In the genomic region with DNA sequence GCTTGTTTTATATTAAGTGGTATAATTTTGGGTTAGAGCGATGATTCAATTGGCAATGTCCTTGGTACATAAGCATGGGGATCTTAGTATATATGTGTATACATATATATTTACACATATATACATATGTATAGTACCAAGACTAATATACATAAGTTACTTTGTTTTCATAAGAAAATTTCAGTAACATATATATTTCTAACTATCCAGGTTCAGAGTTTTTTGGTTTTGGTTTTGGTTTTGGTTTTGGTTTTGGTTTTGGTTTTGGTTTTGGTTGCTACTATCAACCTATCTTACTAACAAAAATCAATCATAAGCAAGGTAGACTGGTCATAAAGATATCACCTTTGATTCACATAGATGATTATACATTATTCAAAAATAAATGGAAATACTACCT, we compare ENCODE assay signal across 32 mouse cellular contexts.
"Had no signal": no experiment of that assay in that cellular context is flagged by ENCODE, and none has a peak within 500 bp of the region (broad histone marks: within the 10 kb centered on the region; RNA-seq: fewer than 3 reads in every experiment).

No protein-coding gene starts in this region.

- H3K4me3 ChIP-seq: heart, embryonic 10.5 days; heart, embryonic 12.5 days; heart, embryonic 13.5 days; heart, embryonic 15.5 days; hindbrain, embryonic 10.5 days; hindbrain, embryonic 12.5 days; hindbrain, embryonic 13.5 days; hindbrain, embryonic 15.5 days; intestine, embryonic 15.5 days; kidney, embryonic 15.5 days; layer of hippocampus, adult 2 months; left cerebral cortex, adult 2 months had no signal

- H3K36me3 ChIP-seq: heart, embryonic 10.5 days; heart, embryonic 12.5 days; heart, embryonic 13.5 days; heart, embryonic 15.5 days; hindbrain, embryonic 10.5 days; hindbrain, embryonic 12.5 days; hindbrain, embryonic 13.5 days; hindbrain, embryonic 15.5 days; intestine, embryonic 15.5 days; kidney, embryonic 15.5 days had no signal

- H3K4me2 ChIP-seq: heart, embryonic 11.5 days; heart, embryonic 12.5 days; heart, embryonic 13.5 days; heart, embryonic 15.5 days; hindbrain, embryonic 12.5 days; hindbrain, embryonic 13.5 days; hindbrain, embryonic 14.5 days; hindbrain, embryonic 15.5 days; intestine, embryonic 15.5 days; kidney, embryonic 15.5 days had no signal

- H3K9me3 ChIP-seq: heart, embryonic 10.5 days; heart, embryonic 15.5 days; hindbrain, embryonic 10.5 days; hindbrain, embryonic 12.5 days; hindbrain, embryonic 13.5 days; hindbrain, embryonic 15.5 days; intestine, embryonic 15.5 days; kidney, embryonic 15.5 days had no signal

- H3K27me3 ChIP-seq: heart, embryonic 12.5 days; heart, embryonic 13.5 days; heart, embryonic 15.5 days; hindbrain, embryonic 12.5 days; hindbrain, embryonic 13.5 days; hindbrain, embryonic 15.5 days; intestine, embryonic 15.5 days; kidney, embryonic 15.5 days had no signal

- DNase-seq: heart, postnatal 10 days; heart, postnatal 14 days; heart, postnatal 36 days; heart, postnatal 4 days; kidney, adult 11 months; kidney, adult 18-20 months; kidney, adult 2 months; kidney, adult 8-10 months; kidney, adult 9 months; kidney, postnatal 10 days; kidney, postnatal 14 days; kidney, postnatal 25 days; kidney, postnatal 36 days; kidney, postnatal 4 days; layer of hippocampus, adult 9-11 months; layer of hippocampus, postnatal 36 days had no signal

- H3K4me1 ChIP-seq: heart, embryonic 10.5 days; heart, embryonic 12.5 days; heart, embryonic 13.5 days; heart, embryonic 15.5 days; hindbrain, embryonic 10.5 days; hindbrain, embryonic 12.5 days; hindbrain, embryonic 13.5 days; hindbrain, embryonic 15.5 days; intestine, embryonic 15.5 days; kidney, embryonic 15.5 days had no signal

- H3K27ac ChIP-seq: heart, embryonic 10.5 days; heart, embryonic 13.5 days; heart, embryonic 15.5 days; hindbrain, embryonic 10.5 days; hindbrain, embryonic 12.5 days; hindbrain, embryonic 13.5 days; hindbrain, embryonic 14.5 days; hindbrain, embryonic 15.5 days; hindbrain, postnatal 0 days; intestine, embryonic 15.5 days; kidney, embryonic 15.5 days; kidney, postnatal 0 days; layer of hippocampus, adult 2 months; left cerebral cortex, adult 2 months had no signal

- H3K9ac ChIP-seq: heart, embryonic 12.5 days; heart, embryonic 13.5 days; heart, embryonic 15.5 days; hindbrain, embryonic 12.5 days; hindbrain, embryonic 13.5 days; hindbrain, embryonic 14.5 days; hindbrain, embryonic 15.5 days; intestine, embryonic 15.5 days; kidney, embryonic 15.5 days had no signal
